Mouse (Mus musculus) embryo, embryonic 11.5 days (tissue): ENCODE measurements at regions not wholly inside any gene's neighbourhood (a gene's known extent, or its start where the extent isn't known, plus 50 kb on each side); places are given as distances from the start of the nearest gene placed in this dataset.

ENCODE experiments used
- DNase-seq: peaks from one replicate; pipeline ENCODE4 v3.0.0-alpha.2; 2012; ENCODE audit warnings: low read depth, low spot score

DNA sequence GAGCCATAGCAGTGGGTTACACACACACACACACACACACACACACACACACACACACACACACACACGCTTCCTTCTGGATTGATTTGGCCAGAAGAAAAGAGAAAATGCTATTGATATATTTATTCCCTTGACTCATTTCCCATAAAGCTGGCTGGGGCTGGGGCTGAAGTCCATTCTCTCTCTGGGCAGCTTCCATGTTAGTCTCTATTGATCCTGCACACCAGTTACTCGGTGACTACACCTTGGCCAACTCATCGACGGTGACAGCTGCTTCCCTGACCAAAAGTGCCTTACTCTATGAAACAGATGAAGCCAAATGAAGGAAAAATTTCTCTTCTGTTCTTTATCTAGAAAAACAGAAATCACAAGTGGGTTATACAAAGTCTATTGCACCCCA is 82.1 kb downstream of the Snx18 start:
- DNase-seq, result no peak

DNA sequence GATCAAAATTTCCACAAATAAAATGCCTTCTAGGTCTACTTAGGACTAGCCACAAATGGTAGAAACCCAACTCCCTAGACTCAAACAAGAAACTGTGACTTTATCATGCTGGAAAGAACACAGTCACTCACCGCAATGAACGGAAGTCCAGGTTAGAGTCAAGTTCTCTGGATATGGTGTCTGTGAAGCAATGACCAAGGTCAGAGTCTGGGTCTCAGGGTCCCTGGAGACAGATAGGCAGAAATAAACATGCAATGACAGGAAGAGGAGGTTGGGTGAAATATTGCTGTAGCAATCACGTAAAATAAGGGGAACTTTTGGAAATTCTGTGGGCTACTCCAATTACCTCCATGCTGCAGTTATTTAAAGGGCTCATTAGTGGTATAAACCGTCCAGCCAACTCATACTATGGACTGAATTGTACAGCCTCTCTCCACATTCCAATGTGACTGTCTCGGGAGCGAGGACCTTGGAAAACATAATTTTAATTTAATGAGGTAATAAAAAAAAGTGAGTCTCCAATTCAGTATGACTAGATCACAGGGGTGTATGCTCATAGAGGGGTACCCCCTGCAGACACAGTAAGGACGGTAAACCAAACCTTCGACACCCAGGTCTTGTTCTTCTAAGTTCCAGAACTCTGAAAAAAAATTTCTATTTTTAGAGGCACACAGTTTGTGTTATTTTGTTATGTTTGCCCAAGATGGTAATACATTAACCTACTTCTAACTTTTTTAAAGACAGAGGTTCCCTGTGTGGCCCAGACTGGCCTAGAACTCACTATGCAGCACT is 83.5 kb downstream of the Snx18 start:
- DNase-seq, result peak; percentile 8

DNA sequence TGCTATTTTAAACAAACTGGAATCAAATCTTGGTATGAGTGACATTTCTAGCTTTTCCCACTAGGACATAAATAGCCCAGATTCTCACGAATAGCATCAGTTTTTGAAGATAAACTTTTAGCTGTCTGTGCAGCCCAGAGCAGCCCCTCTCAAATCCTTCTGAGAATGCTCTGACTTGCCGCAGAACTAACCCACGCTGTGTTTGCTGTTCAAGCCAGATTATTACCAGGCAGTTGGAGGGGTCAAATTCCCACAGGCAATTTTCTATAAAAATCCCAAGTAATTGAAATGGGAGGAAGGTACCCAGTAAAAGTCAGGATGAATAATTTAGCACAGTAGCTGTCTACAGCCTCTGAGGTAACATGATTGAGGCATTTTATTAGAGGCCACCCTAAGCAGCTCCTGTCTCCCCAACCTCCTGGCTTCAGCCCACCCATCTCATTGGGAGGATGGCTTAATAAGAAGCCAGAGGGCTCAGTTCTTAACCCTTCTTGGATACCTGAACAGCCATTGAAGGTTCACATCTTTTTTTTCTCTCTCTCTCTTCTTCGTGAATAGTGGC is 84.4 kb downstream of the Snx18 start:
- DNase-seq, result no peak

DNA sequence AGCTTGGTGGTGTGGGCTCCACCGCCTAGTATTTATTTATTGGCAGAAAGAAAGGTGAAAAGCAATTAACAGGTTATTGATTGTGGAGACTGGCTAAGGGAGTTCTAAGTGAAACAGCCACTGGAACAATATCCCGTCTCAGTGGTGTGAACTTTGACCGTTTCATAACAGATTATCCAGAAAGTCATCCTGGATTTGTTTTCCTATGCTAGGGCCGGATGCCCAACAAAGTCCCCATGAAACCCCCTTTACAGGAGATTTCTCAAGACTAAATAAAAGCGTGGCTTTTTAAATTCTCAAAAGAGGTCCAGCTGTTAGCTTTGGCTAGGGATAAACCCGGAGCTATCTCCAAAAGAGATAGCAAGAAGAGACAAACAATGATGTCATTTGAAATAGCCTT is 91.4 kb downstream of the Snx18 start:
- DNase-seq, result no peak

DNA sequence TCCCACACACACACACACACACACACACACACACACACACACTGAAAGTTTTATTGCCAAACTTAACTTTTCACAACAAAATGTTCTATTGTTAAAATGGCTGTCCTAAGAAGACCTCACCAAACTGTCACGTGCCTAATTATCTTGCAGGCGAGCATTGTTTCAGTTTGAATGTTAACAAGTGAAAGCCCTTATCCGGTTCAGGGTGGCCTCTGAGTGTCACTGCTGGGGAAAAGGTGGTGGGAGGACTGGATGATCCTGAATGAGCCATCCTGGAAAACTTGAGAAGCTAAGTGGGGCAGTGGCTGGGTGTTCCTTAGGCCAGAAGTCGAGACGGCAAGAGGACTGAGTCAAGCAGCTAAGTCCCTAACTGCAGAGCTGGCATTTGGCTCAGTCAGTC is 94.9 kb downstream of the Snx18 start:
- no peak for DNase-seq

DNA sequence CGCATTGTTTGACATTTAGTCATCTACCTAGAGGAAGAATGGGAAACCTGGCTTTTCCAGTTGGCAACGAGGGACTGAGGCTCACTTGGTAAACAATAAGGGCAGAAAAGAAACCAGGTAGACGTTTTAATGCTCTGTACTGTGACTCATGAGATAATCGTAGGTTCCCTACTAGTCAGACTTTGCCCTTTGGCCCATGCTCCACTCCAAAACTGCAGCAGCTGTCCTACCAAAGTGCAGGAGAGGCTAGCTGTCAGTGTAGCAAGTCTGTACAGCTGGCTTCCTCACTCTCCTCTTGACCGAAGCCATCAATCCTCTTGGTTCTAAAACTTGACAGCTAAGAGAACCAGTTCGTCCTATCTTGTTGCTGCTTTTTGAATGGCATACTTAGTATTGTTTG is 100.2 kb downstream of the Snx18 start:
- no peak for DNase-seq

DNA sequence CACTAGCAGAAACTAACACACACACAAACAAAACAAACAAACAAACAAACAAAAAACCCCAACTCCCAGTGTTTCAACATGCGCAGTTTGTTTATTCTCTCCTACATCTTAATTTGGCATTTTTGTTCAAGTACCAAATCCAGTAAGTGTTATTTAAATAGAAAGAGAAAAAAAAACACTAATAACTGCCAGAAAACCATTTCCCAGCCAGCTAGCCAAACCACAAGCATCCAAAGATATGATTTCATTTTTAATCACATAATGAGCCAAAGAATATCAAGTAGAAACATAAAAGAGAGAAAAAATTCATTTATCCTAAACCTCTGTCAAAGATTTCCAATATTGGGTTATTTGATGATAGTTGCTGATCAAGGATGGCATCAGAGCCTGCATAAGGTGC is 102.3 kb downstream of the Snx18 start:
- no peak for DNase-seq

DNA sequence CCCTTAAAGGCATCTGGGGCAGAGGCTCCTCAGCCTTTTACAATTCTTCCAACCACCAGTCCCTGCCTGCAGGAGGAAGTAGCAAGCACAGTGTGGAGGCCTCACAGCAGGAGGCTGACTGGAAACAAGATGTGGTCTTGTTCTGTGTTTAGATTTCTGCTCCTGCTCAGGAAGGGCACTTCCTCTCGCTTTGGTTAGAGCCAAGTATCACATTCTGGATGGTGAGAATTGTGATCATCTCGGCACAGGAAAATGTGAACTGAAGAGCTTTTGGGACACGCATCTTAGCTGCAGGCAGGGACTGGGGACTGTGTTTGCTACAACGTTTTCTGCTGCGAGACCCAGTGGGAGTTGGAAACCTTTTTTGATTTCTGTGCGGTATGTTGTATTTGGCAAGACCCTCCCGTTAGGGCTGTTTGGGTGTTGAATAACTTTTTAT is 103.2 kb downstream of the Snx18 start:
- DNase-seq, result peak; percentile 22

DNA sequence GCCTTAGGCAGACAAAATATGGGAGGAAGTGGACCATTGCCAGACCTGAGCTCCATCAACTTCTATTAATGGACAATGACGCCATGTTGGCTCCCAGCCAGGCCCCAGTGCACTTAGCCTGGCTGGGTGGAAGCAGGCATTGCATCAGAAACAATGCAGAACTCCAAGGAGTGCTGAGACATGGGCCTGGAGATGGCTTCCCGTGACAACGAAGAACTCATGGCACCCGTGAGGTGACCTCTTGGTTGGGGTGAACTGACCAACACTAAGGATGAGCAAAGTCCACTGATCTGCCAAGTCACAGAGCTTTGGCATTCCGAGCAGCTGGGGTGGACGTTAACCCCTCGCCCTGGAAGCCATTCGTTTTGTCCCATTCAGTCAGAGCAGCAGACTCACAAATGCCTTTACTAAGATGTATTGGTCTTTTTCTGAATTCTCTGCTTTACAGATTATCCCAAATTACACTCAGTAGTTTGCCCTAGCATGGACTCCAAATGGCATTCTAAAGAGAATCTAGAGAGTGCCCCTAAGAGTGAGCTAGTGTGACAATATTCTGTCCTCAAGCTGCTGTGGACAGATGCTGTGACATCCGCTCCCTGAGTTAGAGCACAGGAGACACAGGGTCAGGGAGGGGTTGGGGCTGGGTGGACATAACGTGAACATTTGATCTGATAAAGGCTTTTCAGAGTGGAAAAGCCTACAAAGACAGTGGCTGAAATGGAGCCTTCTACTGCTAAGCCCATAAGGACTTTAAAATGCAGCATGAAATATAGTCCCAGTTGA is 108.8 kb downstream of the Snx18 start:
- no peak for DNase-seq

DNA sequence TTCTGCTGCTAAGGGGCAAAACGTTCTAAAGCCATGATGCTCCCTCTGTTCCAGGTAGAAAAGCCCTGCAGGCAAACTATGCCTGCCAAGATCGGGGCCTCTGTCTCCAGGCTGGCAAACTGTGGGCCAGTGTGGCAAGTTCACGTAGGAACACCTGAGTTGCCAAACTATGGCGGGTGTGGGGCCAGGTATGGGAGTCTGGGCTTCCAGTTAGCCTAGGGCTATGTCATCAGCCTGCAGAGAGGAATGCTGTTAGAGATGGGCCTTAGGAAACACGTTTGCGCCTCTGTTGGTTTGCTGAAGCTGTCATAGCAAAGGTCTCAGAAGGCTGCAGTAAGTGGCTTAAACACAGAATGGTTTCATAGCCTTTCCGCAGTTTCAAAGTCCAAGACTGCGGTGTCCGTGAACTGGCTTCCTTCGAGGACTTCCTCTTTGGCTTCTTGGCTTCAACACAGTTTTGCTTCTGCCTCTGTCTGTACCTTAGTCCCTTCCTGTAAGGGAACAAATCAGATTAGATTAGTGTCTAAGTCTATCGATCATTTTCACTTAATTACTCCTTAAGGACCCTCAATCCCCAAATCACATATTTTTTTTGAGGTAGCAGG is 110.1 kb downstream of the Snx18 start:
- no peak for DNase-seq

DNA sequence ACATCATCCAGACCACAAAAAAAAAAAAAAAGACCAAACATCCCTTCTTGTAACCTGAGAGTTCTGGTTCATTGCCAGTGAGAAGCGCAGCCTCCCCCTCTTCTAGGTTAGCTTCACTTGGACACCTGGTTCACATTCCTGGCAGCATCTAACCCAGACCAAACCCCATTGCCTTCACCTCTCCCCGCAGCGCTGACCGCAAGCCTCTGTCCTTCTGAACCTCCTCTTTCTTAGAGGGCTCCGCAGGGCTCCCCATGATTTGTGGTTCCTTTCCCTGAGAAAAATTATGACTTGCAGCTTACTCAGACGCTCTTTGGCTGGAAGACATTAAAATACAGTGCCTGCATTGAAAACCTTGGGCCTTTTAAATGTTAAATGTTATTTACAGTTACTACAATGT is 115.8 kb downstream of the Snx18 start:
- DNase-seq, result no peak

DNA sequence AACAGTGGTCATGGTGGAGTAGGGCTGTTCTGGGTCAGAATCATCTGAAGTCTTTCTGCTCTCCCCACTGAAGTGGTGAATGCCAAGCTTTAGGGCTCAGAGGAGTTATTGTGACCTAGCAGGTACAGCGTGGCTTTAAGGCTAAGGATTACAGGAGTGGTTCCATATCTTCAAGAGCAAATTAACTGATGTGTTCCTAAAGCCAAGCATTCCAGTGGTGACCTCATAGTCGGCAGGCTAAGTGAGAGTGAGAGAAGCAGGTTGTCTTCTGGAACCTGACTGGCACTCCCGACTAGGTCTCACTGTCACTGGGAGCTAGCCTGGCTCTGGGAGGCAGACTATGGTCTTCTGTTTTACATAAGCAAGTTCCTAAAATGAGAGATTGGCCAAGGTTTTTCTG is 116.3 kb downstream of the Snx18 start:
- no peak for DNase-seq

DNA sequence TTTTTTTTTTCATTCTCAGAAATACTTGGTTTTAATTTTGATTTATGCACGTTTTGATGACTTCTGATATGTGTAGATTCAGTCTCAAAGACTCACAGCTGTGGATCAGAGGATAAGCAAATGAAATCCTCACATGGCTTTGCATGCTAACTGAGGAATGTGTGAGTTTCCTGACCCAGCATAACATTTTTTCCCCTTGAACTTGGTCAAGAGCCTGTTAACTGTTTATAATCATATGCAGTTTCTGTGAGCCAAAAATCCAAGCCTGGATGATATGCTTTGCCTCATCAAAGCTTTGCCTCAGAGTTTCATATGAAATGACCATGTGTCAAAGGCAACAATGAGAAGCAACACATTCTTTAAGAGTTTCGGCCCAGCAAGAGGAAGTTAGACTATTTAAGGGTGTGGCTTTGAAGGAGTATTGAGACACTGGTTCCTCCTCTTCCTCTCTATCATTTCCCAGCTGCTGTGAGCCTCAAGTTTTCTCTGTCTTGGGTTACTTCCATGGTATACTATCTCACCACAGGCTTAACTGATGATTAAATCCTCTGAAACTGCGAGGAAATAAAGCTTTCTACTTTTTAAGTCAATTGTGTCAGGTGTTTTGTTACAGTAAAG is 117.9 kb downstream of the Snx18 start:
- DNase-seq, result no peak

DNA sequence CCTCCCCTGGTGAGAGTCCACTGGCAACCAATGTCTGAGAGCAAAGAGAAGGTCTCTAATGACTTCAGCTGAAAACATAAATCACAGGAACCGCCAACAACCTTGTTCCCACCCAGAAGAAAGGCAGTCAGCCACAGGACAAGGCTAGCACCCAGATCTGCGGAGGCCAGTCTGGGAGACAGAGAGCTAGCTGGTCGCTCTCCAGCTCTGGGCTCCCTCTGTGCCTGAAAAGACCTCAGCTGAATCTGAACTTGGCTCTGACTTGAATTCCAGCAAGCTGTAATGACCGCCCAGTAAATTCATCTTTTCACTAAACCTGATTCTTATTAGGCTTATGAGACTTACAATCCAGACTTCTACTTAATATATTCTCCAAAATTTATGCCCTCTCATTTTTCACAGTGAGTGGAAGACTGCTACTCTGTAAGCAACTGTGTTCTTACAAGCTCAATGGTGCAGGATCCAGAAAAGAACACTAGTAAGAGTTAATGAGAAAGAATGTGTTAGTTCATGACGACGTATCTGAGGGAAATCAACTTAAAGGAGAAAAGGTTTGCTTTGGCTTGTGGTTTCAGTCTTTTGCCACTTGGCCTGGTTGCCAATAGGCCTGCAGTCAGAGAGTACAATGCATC is 119.2 kb downstream of the Snx18 start:
- DNase-seq, result no peak

DNA sequence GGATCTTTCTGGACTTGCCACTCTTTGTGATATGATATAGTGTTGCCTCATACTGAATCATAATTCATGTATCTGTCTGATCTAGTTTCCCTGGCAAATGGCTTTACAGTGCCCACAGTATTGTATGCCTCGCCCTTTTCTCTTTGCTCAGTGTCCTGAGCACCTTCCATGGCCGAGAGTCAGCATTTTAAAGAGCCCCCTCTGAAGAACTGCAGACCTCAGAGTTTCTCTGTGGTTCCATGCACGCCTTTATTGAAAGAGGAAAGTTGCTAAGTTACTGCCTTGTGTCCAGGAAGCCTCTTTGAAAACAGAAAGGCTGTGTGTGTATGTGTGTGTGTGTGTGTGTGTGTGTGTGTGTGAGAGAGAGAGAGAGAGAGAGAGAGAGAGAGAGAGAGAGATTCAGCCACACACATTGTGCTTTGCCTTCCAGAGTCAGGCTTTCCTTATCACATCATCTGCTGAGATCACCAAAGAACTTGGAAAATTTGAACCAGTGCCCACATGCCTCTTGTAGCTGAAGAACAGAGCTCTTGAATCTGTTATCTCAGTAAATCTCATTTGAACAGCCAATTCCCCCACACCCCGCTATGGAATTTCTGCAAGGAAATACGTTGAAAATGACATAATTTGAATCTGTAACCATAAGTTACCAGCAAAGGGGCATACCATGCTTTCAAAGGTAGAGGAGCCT is 122.6 kb downstream of the Snx18 start:
- no peak for DNase-seq

DNA sequence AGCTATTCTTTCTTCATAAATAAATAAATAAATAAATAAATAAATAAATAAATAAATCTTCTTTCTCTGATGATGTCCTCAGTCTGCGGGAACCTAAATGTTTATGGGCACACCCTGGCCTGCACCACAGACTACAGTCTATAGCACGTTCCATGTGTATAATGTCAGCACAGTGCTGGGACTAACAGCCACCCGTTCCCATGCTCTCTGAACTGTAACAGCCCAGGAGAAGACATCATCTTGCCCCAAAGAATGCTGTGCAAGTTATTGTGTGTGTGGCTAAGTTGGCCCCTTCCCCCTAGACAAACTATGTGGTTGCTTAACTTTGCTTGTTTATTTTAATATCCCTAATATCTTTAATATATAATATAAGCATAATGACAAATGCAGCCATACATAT is 123.2 kb downstream of the Snx18 start:
- DNase-seq, result no peak

DNA sequence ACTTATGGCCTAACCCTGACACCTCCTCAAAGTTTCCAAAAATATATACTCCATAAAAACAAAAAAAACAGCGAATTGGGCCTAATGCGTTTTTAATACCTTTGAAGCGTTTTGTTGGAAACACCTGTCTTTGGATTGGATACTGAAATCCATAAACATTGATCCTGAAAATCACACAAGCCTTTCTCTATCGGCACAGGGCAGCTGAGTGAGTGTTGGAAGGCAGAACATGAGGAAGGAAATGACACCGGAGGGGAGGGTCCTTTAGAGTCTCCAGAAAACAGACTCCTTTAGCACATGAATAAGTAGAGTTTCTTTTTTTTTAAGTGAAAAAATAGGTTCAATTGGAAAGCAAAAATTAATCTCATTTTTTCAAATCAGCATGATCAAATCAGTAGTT is 123.7 kb downstream of the Snx18 start:
- no peak for DNase-seq

DNA sequence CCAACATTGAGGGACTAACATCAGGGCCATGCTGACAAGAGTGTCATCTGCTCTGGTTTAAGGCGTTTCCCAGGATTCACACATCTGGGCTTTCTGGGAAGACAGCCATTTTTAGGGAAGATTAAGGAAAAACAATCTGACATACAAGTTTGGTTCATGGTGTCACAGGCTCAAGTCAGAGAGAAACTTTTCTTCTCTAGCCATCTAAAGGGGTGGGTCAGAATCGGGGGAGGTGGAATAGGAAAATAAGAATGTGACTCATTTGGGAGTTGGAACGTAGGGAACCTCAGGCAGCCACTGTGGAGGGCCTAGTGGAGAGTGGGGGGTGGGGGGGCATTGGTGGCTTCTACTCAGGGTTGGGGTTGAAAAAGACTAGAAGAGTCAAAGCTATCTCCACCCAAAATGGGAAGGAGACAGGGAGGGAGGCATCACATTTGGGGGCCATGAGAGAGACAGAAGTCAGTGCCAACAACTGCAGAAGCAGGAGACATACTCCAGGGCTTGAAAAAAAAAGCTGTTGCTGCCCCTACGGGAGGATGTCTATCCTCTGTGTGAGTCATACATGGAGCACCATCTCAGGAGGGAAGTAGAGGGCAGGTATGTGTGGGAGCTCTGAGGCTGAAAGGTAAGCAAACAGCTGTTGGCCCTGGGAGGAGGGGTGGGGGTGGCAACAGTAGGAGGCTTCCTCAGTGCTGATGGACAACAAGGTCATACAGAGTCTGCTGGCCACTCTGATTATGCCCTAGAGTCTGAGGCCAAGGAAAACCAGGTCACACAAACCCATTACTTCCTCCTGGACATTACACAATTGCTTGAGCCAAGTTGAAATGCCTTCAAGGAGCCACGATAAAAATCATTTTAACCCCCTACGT is 128.2 kb downstream of the Snx18 start:
- no peak for DNase-seq

DNA sequence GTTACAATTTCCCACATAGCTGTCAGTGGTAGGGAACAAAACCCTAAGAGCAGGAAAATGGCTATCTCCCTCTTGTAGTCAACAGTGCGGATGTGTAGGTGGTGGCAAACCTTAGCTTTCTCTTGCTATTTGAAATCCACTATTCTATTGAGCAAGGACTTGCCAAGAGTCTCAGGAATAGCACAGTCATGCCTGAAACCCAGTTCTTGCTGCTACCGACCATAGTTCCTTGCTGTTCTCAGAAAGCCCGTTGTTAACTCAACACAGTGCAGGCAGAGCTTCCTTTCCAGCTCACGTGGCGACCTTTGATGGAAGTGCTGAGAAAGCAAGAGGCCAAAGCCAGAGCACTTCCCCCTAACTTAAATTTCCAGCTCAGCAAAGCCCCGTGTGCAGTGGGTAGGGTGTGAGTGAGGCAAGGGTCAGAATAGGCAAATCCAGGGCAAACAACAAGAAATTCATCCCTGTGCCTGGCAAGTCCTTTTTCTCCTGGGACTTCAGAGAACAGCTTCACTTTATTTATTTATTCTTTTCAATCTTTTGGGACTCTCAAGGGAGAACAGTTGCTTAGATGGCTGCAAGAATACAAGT is 131.9 kb downstream of the Snx18 start:
- no peak for DNase-seq

DNA sequence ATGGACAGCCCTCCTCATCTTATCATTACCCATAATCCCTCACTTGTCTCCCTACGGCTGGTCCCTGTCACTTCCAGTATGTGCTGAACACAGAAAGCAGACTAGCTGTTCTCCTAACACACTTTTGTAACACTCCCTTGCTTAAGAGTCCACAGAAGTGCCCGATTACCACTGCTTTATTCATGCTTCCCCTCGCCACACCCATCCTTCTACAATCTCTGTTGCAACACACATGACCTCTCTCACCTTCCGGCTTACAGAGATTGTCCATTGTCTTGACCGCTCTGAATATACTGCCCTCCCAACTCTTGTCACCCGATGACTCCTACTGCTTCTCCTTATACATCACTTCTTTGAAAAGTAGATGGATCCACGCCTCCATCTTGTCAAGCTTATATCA is 132.9 kb downstream of the Snx18 start:
- no peak for DNase-seq
